Mouse (Mus musculus) thymus, postnatal 14 days (tissue): ENCODE measurements at regions not wholly inside any gene's neighbourhood (a gene's known extent, or its start where the extent isn't known, plus 50 kb on each side); places are given as distances from the start of the nearest gene placed in this dataset.

ENCODE experiments used
- DNase-seq: peaks from one replicate; pipeline ENCODE4 v3.0.0; 2021

GRCm38 (mm10) chr12:107183283-107183682, 305.1 kb upstream of the 3110018I06Rik start:
- peak; percentile 90 for DNase-seq

GRCm38 (mm10) chr12:107184426-107184825, 304.0 kb upstream of the 3110018I06Rik start:
- peak; percentile 70 for DNase-seq

GRCm38 (mm10) chr12:107186361-107186760, 302.1 kb upstream of the 3110018I06Rik start:
- no peak for DNase-seq

GRCm38 (mm10) chr12:107188055-107188454, 300.4 kb upstream of the 3110018I06Rik start:
- no peak for DNase-seq

GRCm38 (mm10) chr12:107198389-107199018, 289.9 kb upstream of the 3110018I06Rik start:
- DNase-seq = no peak

GRCm38 (mm10) chr12:107200903-107201302, 287.5 kb upstream of the 3110018I06Rik start:
- peak; percentile 68 for DNase-seq

- DNase-seq = peak; percentile 42
These were observed 279.6 kb upstream of the 3110018I06Rik start for GRCm38 (mm10) chr12:107208826-107209225.

- DNase-seq = no peak
These were observed 275.6 kb upstream of the 3110018I06Rik start for GRCm38 (mm10) chr12:107212826-107213225.

GRCm38 (mm10) chr12:107216119-107216518, 272.3 kb upstream of the 3110018I06Rik start:
- no peak for DNase-seq

GRCm38 (mm10) chr12:107221276-107221970, 267.0 kb upstream of the 3110018I06Rik start:
- DNase-seq = no peak

GRCm38 (mm10) chr12:107222106-107222505, 266.3 kb upstream of the 3110018I06Rik start:
- peak; percentile 39 for DNase-seq

- no peak for DNase-seq
These were observed 258.3 kb upstream of the 3110018I06Rik start for GRCm38 (mm10) chr12:107230097-107230496.

GRCm38 (mm10) chr12:107231629-107232028, 256.8 kb upstream of the 3110018I06Rik start:
- no peak for DNase-seq

- no peak for DNase-seq
These were observed 237.5 kb upstream of the 3110018I06Rik start for GRCm38 (mm10) chr12:107250747-107251470.

- DNase-seq = no peak
These were observed 236.5 kb upstream of the 3110018I06Rik start for GRCm38 (mm10) chr12:107251981-107252380.

- DNase-seq = no peak
These were observed 226.4 kb upstream of the 3110018I06Rik start for GRCm38 (mm10) chr12:107262076-107262475.

- no peak for DNase-seq
These were observed 225.9 kb upstream of the 3110018I06Rik start for GRCm38 (mm10) chr12:107262516-107262915.

GRCm38 (mm10) chr12:107266696-107267095, 221.7 kb upstream of the 3110018I06Rik start:
- DNase-seq = no peak

GRCm38 (mm10) chr12:107285622-107286021, 202.8 kb upstream of the 3110018I06Rik start:
- no peak for DNase-seq

- no peak for DNase-seq
These were observed 197.1 kb upstream of the 3110018I06Rik start for GRCm38 (mm10) chr12:107291377-107291776.

- peak; percentile 36 for DNase-seq
These were observed 181.2 kb upstream of the 3110018I06Rik start for GRCm38 (mm10) chr12:107307094-107307740.

GRCm38 (mm10) chr12:107315446-107315845, 173.0 kb upstream of the 3110018I06Rik start:
- DNase-seq = no peak

GRCm38 (mm10) chr12:107322861-107323260, 165.6 kb upstream of the 3110018I06Rik start:
- no peak for DNase-seq
